Mouse (Mus musculus): ENCODE results near the gene Snd1. TPM values are rescaled to one million over a fixed set of nuclear protein-coding genes. Genes with fewer than 3 reads are reported as not detected.
"Not testable (repeated sequence)": the region's sequence is repeated elsewhere in the genome, so short reads cannot be mapped to it uniquely, and the experiment has no call there.

Gene Snd1
- polyA plus RNA-seq, 1 experiment from 2014 or later, result 56.1 TPM

DNA sequence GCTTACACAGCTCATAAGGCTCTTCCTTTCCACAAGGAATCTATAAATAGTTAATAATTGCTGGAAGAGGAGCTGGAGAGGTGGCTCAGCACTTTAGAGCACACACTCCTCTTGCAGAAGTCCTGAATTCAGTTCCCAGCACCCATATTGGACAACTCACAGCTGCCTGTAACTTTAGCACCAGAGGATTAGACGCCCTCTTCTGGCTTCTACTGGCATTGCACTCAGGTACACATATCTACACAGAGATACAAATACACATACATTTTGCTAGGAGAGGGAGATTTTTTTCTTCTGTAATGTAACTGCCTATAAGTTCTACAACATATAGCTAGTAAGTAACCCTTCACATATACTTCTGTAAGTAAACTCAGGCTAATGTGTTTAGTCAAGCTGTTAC is 440.0 kb downstream of the Snd1 start:
- no peak overlapping the region for H3K4me3 ChIP-seq (ENCODE audit: low read depth, low read length)
- ATAC-seq (ENCODE audit: low read depth), result no peak
- no peak overlapping the region for H3K9ac ChIP-seq (ENCODE audit: low read depth, low read length)
- no peak overlapping the region for H3K4me2 ChIP-seq (ENCODE audit: low read depth, low read length)
- peaks cover 2% of the 10 kb centered on the region; the same call in 1 of the 2 replicates for H3K9me3 ChIP-seq (replicated peaks; ENCODE audit: control insufficient read depth, low read length)
- H3K27ac ChIP-seq (ENCODE audit: low read length), result no peak overlapping the region
- H3K36me3 ChIP-seq (ENCODE audit: control insufficient read depth, insufficient read depth), result no peaks in the 10 kb centered on the region
- WGBS (ENCODE audit: insufficient replicate concordance), result 39% methylated on average over 1 of the region's 1 CpGs
- H3K4me1 ChIP-seq (ENCODE audit: control insufficient read depth, low read depth, low read length), result no peaks in the 10 kb centered on the region
- no peaks in the 10 kb centered on the region for H3K27me3 ChIP-seq (ENCODE audit: control insufficient read depth, insufficient read depth, low read depth, low read length)

DNA sequence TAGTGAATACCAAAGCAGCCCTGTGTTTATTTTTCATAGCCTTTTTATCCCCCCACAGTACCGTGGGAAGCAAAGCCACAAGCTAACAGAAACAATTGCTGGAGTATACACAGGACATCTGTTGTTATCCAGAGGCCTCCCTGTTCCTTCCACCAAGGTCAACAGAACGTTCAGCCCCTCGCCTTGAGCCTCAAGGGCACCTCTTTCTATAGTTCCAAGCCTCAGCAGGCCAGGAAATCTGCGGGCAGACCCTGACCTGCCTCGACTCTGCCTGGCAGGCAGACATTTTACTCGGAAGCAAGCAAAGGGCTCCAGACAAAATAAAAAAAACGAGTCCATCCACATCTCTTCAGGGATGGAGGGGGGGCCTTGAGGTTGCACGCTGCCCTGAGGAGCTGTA is 441.7 kb downstream of the Snd1 start:
- ATAC-seq (ENCODE audit: low read depth), result no peak
- no peaks in the 10 kb centered on the region for H3K4me1 ChIP-seq (ENCODE audit: control insufficient read depth, low read depth, low read length)

DNA sequence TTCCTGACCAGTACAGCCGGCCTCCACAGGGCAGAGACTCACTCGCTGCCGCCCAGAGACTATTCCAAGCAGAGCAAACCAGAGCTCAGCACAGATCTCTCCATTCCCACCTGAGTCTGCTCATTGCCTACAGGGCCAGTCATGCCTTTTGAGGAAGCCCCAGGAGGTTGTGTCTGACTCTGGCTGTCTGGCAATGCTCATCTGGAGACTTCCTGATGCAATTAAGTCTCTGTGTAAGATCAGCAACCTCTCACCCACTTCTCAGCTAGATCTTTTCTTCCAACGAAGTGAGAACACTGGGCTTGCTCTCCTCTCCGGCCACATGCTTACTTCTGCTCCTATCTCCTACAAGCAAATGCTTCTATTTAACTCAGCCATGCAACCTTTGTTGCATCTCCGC is 444.4 kb downstream of the Snd1 start:
- H3K27ac ChIP-seq (ENCODE audit: low read length), result no peak overlapping the region
- H3K9me3 ChIP-seq (replicated peaks; ENCODE audit: control insufficient read depth, low read length), result peaks cover 2% of the 10 kb centered on the region; the same call in 1 of the 2 replicates
- H3K4me3 ChIP-seq (ENCODE audit: low read depth, low read length), result no peak overlapping the region
- H3K4me2 ChIP-seq (ENCODE audit: low read depth, low read length), result no peak overlapping the region
- no peaks in the 10 kb centered on the region for H3K4me1 ChIP-seq (ENCODE audit: control insufficient read depth, low read depth, low read length)
- no peaks in the 10 kb centered on the region for H3K27me3 ChIP-seq (ENCODE audit: control insufficient read depth, insufficient read depth, low read depth, low read length)
- H3K9ac ChIP-seq (ENCODE audit: low read depth, low read length), result no peak overlapping the region
- ATAC-seq (ENCODE audit: low read depth), result no peak
- WGBS (ENCODE audit: insufficient replicate concordance), result 57% methylated on average over 6 of the region's 6 CpGs
- H3K36me3 ChIP-seq (ENCODE audit: control insufficient read depth, insufficient read depth), result no peaks in the 10 kb centered on the region

More for the DNA sequence above, 441.7 kb downstream of the Snd1 start:
- Histone ChIP-seq H3K4me2 (ENCODE audit: low read depth, low read length) (no peak overlapping the region), H3K4me3 (ENCODE audit: low read depth, low read length) (no peak overlapping the region), H3K36me3 (ENCODE audit: control insufficient read depth, insufficient read depth) (no peaks in the 10 kb centered on the region), H3K27ac (ENCODE audit: low read length) (no peak overlapping the region), H3K27me3 (ENCODE audit: control insufficient read depth, insufficient read depth, low read depth, low read length) (no peaks in the 10 kb centered on the region), H3K9ac (ENCODE audit: low read depth, low read length) (no peak overlapping the region), H3K9me3 (replicated peaks; ENCODE audit: control insufficient read depth, low read length) (peaks cover 2% of the 10 kb centered on the region; the same call in 1 of the 2 replicates)
- 22% methylated on average over 8 of the region's 8 CpGs for WGBS (ENCODE audit: insufficient replicate concordance)

DNA sequence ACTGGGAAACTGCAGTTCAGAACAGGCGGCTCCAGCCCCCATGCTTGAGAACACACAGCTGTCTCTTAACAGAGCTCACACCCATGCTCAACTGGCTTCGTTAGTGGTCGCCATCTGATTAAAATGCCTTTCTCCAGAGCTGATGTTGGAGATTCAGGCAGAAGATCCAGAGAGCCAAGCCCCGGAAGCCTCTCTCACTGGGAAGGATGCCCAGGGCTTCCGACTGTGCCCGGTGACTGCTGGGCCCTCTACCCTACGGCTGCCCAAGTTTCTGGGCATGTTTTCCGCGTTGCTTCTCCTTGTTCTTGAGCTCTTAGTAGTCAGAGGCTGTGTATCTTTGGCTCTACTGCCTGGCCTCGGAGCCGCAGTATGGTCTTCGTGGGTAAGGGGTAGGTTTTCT is 447.4 kb downstream of the Snd1 start:
- Histone ChIP-seq H3K27me3 (ENCODE audit: control insufficient read depth, insufficient read depth, low read depth, low read length) (no peaks in the 10 kb centered on the region), H3K27ac (ENCODE audit: low read length) (no peak overlapping the region), H3K4me2 (ENCODE audit: low read depth, low read length) (no peak overlapping the region), H3K4me1 (ENCODE audit: control insufficient read depth, low read depth, low read length) (no peaks in the 10 kb centered on the region), H3K4me3 (ENCODE audit: low read depth, low read length) (no peak overlapping the region), H3K36me3 (ENCODE audit: control insufficient read depth, insufficient read depth) (no peaks in the 10 kb centered on the region), H3K9me3 (replicated peaks; ENCODE audit: control insufficient read depth, low read length) (no peaks in the 10 kb centered on the region), H3K9ac (ENCODE audit: low read depth, low read length) (no peak overlapping the region)
- no peak for ATAC-seq (ENCODE audit: low read depth)
- WGBS (ENCODE audit: insufficient replicate concordance), result 76% methylated on average over 12 of the region's 12 CpGs

DNA sequence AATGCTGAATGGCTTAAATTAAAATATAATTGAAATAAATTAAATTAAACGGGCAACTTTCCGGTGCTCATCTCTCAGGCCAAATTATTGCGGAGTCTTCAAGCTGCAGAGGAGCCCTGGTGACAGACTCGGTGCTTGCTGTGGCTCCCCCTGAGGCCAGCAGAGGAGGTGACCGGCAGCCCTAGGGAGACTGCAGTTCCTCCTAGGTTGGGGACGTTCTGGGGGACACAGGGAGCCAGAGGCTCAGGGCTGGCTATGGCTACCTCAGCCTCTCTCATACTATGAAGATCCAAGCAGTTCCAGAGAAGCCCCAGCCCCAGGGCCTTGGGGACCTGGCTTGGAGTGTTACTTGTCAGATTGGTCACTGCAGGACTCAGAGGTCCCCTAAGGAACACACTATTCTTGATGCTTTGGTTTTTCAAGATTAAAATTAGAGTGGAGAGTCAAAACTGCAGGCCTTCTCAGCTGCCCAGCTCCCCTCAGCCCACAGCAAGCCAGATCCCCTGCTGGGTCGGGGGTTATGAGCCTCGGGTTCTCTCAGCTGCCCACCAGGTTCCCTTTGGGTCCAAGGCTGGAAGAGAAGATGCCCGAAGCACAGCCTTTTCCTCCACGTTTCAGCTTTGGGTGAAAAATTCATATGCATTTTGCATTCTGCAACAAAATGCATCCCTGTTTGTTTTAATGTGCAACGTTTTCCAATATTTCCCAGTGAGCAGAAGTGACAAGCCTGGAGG is 448.3 kb downstream of the Snd1 start:
- Histone ChIP-seq H3K9me3 (replicated peaks; ENCODE audit: control insufficient read depth, low read length) (no peaks in the 10 kb centered on the region), H3K27me3 (ENCODE audit: control insufficient read depth, insufficient read depth, low read depth, low read length) (no peaks in the 10 kb centered on the region), H3K36me3 (ENCODE audit: control insufficient read depth, insufficient read depth) (no peaks in the 10 kb centered on the region), H3K4me3 (ENCODE audit: low read depth, low read length) (no peak overlapping the region), H3K4me2 (ENCODE audit: low read depth, low read length) (no peak overlapping the region), H3K9ac (ENCODE audit: low read depth, low read length) (no peak overlapping the region), H3K4me1 (ENCODE audit: control insufficient read depth, low read depth, low read length) (no peaks in the 10 kb centered on the region), H3K27ac (ENCODE audit: low read length) (no peak overlapping the region)
- ATAC-seq (ENCODE audit: low read depth), result no peak
- WGBS (ENCODE audit: insufficient replicate concordance), result 65% methylated on average over 11 of the region's 11 CpGs

DNA sequence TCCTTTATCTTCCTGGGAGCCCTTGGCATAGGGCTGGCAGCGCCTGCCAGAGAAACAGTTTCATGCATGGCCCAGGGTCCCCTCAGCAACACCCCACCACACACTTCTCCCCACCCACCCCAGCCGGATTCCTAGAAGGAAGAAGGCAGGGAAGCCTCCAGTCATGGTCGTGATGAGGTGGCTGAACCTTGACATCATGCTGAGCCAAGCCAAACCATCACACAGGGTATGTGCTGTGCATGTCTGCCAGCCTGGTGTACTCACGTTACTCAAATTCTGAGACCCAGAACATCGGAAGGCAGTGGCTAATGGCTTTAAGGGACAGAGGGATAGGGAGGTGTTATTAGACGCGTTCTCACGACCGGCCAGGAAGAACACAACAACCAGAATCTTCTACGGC is 448.9 kb downstream of the Snd1 start:
- no peak overlapping the region for H3K27ac ChIP-seq (ENCODE audit: low read length)
- H3K36me3 ChIP-seq (ENCODE audit: control insufficient read depth, insufficient read depth), result no peaks in the 10 kb centered on the region
- H3K4me2 ChIP-seq (ENCODE audit: low read depth, low read length), result no peak overlapping the region
- no peak for ATAC-seq (ENCODE audit: low read depth)
- H3K9ac ChIP-seq (ENCODE audit: low read depth, low read length), result no peak overlapping the region
- H3K9me3 ChIP-seq (replicated peaks; ENCODE audit: control insufficient read depth, low read length), result no peaks in the 10 kb centered on the region
- WGBS (ENCODE audit: insufficient replicate concordance), result 70% methylated on average over 10 of the region's 10 CpGs
- no peaks in the 10 kb centered on the region for H3K27me3 ChIP-seq (ENCODE audit: control insufficient read depth, insufficient read depth, low read depth, low read length)
- no peak overlapping the region for H3K4me3 ChIP-seq (ENCODE audit: low read depth, low read length)
- H3K4me1 ChIP-seq (ENCODE audit: control insufficient read depth, low read depth, low read length), result no peaks in the 10 kb centered on the region

DNA sequence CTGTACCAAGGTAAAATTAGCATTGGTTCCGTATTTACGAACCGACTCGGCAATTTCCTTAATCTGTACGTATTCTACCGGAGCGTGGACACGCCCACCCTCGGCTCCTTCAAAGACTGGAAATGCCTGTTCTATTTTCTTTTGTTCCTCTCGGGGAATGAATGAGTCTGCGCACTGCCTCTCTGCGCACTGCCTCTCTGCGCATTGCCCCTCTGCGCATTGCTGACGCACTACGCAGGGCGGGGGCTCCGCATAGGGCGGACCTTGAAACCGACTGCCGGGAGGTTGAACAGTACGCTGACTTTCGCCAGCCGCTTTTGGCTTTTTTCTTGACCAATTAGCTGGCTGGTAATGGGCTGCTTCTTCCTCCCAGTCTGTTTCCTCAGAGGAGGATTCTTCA is 453.0 kb downstream of the Snd1 start:
- not testable (repeated sequence) for H3K36me3 ChIP-seq (ENCODE audit: control insufficient read depth, insufficient read depth); H3K4me1 ChIP-seq (ENCODE audit: control insufficient read depth, low read depth, low read length); H3K9me3 ChIP-seq (replicated peaks; ENCODE audit: control insufficient read depth, low read length); H3K4me2 ChIP-seq (ENCODE audit: low read depth, low read length); H3K4me3 ChIP-seq (ENCODE audit: low read depth, low read length); H3K9ac ChIP-seq (ENCODE audit: low read depth, low read length); H3K27ac ChIP-seq (ENCODE audit: low read length); ATAC-seq (ENCODE audit: low read depth); H3K27me3 ChIP-seq (ENCODE audit: control insufficient read depth, insufficient read depth, low read depth, low read length)
- 90% methylated on average over 9 of the region's 24 CpGs for WGBS (ENCODE audit: insufficient replicate concordance)

DNA sequence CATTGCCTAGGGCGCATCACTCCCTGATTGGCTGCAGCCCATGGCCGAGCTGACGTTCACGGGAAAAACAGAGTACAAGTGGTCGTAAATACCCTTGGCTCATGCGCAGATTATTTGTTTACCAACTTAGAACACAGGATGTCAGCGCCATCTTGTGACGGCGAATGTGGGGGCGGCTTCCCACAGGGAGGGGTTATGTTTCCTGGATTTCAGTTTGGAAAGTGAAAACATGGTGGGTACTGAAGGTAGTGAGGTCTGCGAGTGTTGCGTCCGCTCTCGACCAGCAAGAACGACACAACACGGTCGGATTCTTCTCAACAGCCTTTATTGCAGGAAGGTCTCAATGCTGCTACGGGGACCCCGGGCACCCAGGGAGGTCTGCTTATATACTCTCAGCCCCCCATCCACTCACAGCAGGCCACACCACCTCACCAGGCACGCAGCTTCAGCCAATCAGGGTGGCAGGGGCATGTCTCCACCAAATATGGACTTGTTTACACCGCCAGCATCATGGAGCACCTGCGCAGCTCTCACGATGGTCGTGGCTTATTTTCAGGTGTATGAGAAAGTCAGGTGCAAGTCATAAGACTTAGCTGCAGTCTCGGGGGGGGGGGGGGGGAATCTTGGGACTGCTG is 454.3 kb downstream of the Snd1 start:
- H3K4me3 ChIP-seq (ENCODE audit: low read depth, low read length), result peak overlapping the region; percentile 36
- not testable (repeated sequence) for H3K9me3 ChIP-seq (replicated peaks; ENCODE audit: control insufficient read depth, low read length); H3K36me3 ChIP-seq (ENCODE audit: control insufficient read depth, insufficient read depth); H3K9ac ChIP-seq (ENCODE audit: low read depth, low read length); H3K27me3 ChIP-seq (ENCODE audit: control insufficient read depth, insufficient read depth, low read depth, low read length); H3K27ac ChIP-seq (ENCODE audit: low read length); H3K4me1 ChIP-seq (ENCODE audit: control insufficient read depth, low read depth, low read length); H3K4me2 ChIP-seq (ENCODE audit: low read depth, low read length)
- ATAC-seq (ENCODE audit: low read depth), result peak; percentile 63
- WGBS (ENCODE audit: insufficient replicate concordance), result 68% methylated on average over 19 of the region's 25 CpGs

DNA sequence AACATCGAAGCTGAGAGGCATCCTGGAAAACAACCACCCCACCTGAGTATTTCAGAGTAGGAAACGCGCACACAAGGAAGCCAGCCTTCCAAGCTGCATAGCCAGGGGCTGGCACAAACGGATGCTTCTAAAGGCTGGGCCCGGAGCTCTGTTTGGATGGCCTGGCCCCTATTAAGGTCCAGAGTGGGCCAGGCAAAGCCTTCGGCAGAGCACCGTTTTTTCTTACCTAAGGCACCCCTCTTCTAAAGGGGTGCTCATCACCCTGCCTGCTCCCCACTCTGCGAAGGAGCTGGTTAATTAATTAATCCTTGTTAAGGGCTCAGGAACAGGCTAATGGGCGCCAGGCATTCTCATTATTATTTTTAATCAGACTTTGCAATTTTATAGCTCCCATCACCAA is 456.3 kb downstream of the Snd1 start:
- 51% methylated on average over 9 of the region's 9 CpGs for WGBS (ENCODE audit: insufficient replicate concordance)
- Histone ChIP-seq H3K4me2 (ENCODE audit: low read depth, low read length) (no peak overlapping the region), H3K4me3 (ENCODE audit: low read depth, low read length) (no peak overlapping the region), H3K27me3 (ENCODE audit: control insufficient read depth, insufficient read depth, low read depth, low read length) (peaks cover 3% of the 10 kb centered on the region; the same call in 1 of the 2 replicates), H3K4me1 (ENCODE audit: control insufficient read depth, low read depth, low read length) (no peaks in the 10 kb centered on the region), H3K36me3 (ENCODE audit: control insufficient read depth, insufficient read depth) (no peaks in the 10 kb centered on the region), H3K9me3 (replicated peaks; ENCODE audit: control insufficient read depth, low read length) (no peaks in the 10 kb centered on the region), H3K9ac (ENCODE audit: low read depth, low read length) (no peak overlapping the region), H3K27ac (ENCODE audit: low read length) (no peak overlapping the region)
- no peak for ATAC-seq (ENCODE audit: low read depth)

Data from liver, embryonic 16.5 days (tissue).